18 mouse cellular contexts compared by ENCODE assay signal in genomic region chr11:68203658-68204315, GRCm38 (mm10).
DNase-seq lines count a peak whose midpoint lies in the region; ATAC-seq and TF ChIP-seq lines count a peak whose summit lies in the region.
"Had no signal": no experiment of that assay in that cellular context is flagged by ENCODE, and none has a peak within 500 bp of the region (broad histone marks: within the 10 kb centered on the region; RNA-seq: fewer than 3 reads in every experiment).

No protein-coding gene starts in this region.

- no peak for ATAC-seq in midbrain, embryonic 16.5 days
- ATAC-seq: intestine, embryonic 15.5 days had no signal

- intact Hi-C loops in heart, postnatal 14 days (cut with DNase I): no loop called here

- peak overlapping the region; percentile 33; the same call in 1 of the 2 replicates for H3K27ac ChIP-seq in heart, embryonic 10.5 days
- H3K27ac ChIP-seq in thymus, adult 2 months (ENCODE audit: control insufficient read depth, insufficient read depth, low read length): peak overlapping the region; percentile 90
- H3K27ac ChIP-seq in midbrain, embryonic 16.5 days (ENCODE audit: low read length): no peak overlapping the region
- H3K27ac ChIP-seq: embryonic facial prominence, embryonic 10.5 days; left cerebral cortex, adult 2 months; macrophage had no signal

- WGBS in heart, embryonic 10.5 days: 81% methylated on average over 10 of the region's 10 CpGs
- 30% methylated on average over 10 of the region's 10 CpGs for WGBS in thymus, adult 2 months
- 76% methylated on average over 10 of the region's 10 CpGs for WGBS in midbrain, embryonic 16.5 days

- H3K9me3 ChIP-seq in heart, embryonic 10.5 days: no peaks in the 10 kb centered on the region
- no peaks in the 10 kb centered on the region for H3K9me3 ChIP-seq in midbrain, embryonic 16.5 days (replicated peaks; ENCODE audit: control insufficient read depth, low read length, poor library complexity, severe bottlenecking)
- H3K9me3 ChIP-seq: embryonic facial prominence, embryonic 10.5 days; hindbrain, embryonic 10.5 days; intestine, embryonic 15.5 days had no signal

- TF ChIP-seq CTCF in thymus, adult 2 months (IDR thresholded peaks at IDR 0.05; ENCODE audit: borderline replicate concordance, control insufficient read depth, extremely low read depth, insufficient read depth, low read length, poor library complexity): no peak

- H3K4me2 ChIP-seq in midbrain, embryonic 16.5 days (ENCODE audit: low read length): no peak overlapping the region
- H3K4me2 ChIP-seq: intestine, embryonic 15.5 days had no signal

- H3K9ac ChIP-seq in midbrain, embryonic 16.5 days (ENCODE audit: low read depth, low read length): no peak overlapping the region
- H3K9ac ChIP-seq: intestine, embryonic 15.5 days had no signal

- H3K4me1 ChIP-seq in heart, embryonic 10.5 days: peaks cover 38% of the 10 kb centered on the region
- peaks cover 81% of the 10 kb centered on the region for H3K4me1 ChIP-seq in thymus, adult 2 months (replicated peaks; ENCODE audit: control insufficient read depth, insufficient read depth, low read length)
- H3K4me1 ChIP-seq in midbrain, embryonic 16.5 days (ENCODE audit: control insufficient read depth, insufficient read depth, low read length): peaks cover 4% of the 10 kb centered on the region; the same call in 1 of the 2 replicates

- 0 out of 2 replicates have a peak, but pooled peaks cover 5% of the 10 kb centered on the region for H3K36me3 ChIP-seq in heart, embryonic 10.5 days
- no peaks in the 10 kb centered on the region for H3K36me3 ChIP-seq in thymus, adult 2 months (ENCODE audit: control insufficient read depth, insufficient read depth, low read length)
- no peaks in the 10 kb centered on the region; the same call in 1 of the 2 replicates for H3K36me3 ChIP-seq in midbrain, embryonic 16.5 days (ENCODE audit: control insufficient read depth, insufficient read depth, low read length)
- H3K36me3 ChIP-seq: intestine, embryonic 15.5 days had no signal

- H3K4me3 ChIP-seq in heart, embryonic 10.5 days: no peak overlapping the region
- no peak overlapping the region for H3K4me3 ChIP-seq in thymus, adult 2 months (ENCODE audit: control insufficient read depth, insufficient read depth, low read length)
- no peak overlapping the region for H3K4me3 ChIP-seq in midbrain, embryonic 16.5 days (ENCODE audit: low read depth, low read length)
- H3K4me3 ChIP-seq: embryonic facial prominence, embryonic 10.5 days; erythroblast, embryonic 14.5 days; hindbrain, embryonic 10.5 days; intestine, embryonic 15.5 days; left cerebral cortex, adult 2 months had no signal

- no peak for TF ChIP-seq POLR2A in thymus, adult 2 months (IDR thresholded peaks at IDR 0.05; ENCODE audit: control insufficient read depth, extremely low read depth, insufficient read depth, low read length, poor library complexity)

- peaks cover 5% of the 10 kb centered on the region; the same call in 1 of the 2 replicates for H3K27me3 ChIP-seq in heart, embryonic 10.5 days (ENCODE audit: insufficient read depth, poor library complexity, severe bottlenecking)
- no peaks in the 10 kb centered on the region for H3K27me3 ChIP-seq in thymus, adult 2 months (ENCODE audit: control insufficient read depth, insufficient read depth, low read length)
- H3K27me3 ChIP-seq in midbrain, embryonic 16.5 days (ENCODE audit: control insufficient read depth, insufficient read depth, low read depth, low read length): no peaks in the 10 kb centered on the region
- H3K27me3 ChIP-seq: intestine, embryonic 15.5 days had no signal

- DNase-seq in heart, embryonic 10.5 days (ENCODE audit: low spot score): no peak
- no peak for DNase-seq in heart, postnatal 14 days
- DNase-seq in thymus, adult 2 months: no peak
- DNase-seq in thymus, postnatal 10 days (ENCODE audit: low spot score in 2 of 2): no peak
- DNase-seq in induced T-regulatory cell, adult 2 months (ENCODE audit: low read depth): peak; percentile 35
- peak; percentile 56 for DNase-seq in thymus, postnatal 25 days
- DNase-seq: gastrocnemius, postnatal 10 days; liver; lung, adult 18-20 months; midbrain, embryonic 14.5 days; retina, postnatal 1 day had no signal

Comparison
In these comparisons a context has a peak if more than half of its experiments do, and no peak if none do; other contexts are left out.
1. DNase-seq: peak in induced T-regulatory cell, adult 2 months (single experiment) and thymus, postnatal 25 days (single experiment); none in heart, embryonic 10.5 days (single experiment), heart, postnatal 14 days (0 of 2), thymus, adult 2 months (single experiment) and thymus, postnatal 10 days (0 of 2).